Mouse (Mus musculus) retina, embryonic 14.5 days (tissue): ENCODE results near the gene Cdhr5.

Experiments
- DNase-seq: peaks from one replicate; pipeline ENCODE4 v3.0.0-alpha.2; 2015; ENCODE audit warnings: low spot score

Cdhr5 gene

DNA sequence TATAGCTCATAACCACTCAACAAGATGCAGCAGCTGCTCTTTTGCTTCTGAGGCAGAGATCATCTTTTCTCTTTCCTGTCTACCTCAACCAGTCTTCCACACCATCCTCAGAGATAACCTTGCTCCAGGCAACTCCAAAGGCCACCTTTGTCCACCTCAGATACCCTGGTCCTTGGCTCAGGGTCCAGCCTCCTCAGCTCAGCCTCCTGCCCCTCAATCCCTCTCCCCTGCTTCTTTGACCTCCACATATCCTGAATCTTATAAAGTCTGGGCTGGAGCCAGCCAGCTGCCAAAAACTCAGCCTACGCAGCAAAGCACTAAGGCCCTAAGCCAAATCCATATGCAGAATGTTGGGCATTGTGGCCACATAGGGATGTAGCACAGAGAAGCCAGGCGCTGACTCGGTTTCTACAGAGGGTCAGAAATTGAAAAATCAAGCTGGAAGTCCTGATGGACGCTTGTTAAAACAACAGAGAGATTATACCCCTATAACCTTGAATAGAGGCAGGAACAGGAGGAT, 53.8 kb downstream of the Cdhr5 start:
- DNase-seq, result no peak

DNA sequence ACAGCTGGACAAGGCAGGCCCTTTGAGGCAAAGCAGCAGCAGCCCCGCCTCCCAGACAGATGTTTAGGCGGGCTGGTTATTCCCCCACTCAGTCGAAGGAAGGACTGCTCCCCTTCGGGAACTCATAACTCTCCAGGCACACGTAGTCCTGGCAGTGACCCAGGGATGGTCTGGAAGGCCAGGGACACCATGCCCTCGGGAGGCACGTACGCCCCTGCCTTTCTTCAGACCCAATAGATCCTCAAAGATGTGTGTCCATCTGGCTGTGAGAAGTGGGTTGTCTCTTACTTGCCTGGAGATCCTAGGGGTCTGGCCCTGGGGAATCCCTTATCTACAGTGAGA, 54.5 kb downstream of the Cdhr5 start:
- no peak for DNase-seq

DNA sequence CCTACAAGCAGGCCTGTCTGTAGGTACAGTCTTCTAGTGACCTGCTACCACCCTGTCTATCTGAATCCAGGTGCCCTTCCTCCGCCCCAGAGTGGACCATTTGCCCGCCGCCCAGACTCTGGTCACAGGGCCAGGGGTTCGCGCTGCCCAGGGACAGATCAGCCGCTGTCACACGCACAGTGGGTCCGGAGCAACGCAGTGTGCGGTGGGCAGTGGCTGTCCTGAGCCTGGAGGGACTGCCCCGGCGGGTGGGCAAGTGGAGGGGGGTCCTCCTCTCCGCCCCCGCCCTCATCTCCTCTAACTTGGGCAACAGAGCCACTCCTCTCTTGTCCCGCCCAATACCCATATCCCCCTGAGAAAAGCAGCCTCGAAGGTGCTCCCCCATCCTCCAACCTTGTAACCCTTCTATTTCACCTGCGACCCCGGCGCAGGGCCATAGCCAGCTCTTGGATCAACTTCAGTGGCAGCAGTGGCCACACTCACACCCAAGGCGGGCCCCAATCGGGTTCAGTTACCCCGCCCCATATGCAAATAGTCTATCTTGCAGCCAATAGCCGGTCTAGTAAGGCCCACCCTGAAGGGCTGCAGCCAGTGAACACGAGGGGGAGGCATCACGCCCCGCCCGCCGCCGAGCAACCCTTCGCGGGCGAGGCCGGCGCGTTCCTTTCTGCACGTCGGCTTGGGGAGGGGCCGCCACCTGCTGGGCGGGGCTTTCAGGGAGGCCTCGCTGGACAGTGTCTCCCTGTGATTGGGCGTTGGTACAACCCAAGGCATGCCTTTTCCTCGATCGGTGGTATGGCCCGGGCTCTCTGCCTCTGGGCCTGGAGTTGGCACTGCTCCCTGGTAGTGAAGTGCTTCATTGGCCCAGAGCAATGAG, 55.1 kb downstream of the Cdhr5 start:
- DNase-seq, result peak; percentile 99

- no peak for DNase-seq
Observed at GRCm38 (mm10) chr7:141220377-141220776, 56.2 kb downstream of the Cdhr5 start.

DNA sequence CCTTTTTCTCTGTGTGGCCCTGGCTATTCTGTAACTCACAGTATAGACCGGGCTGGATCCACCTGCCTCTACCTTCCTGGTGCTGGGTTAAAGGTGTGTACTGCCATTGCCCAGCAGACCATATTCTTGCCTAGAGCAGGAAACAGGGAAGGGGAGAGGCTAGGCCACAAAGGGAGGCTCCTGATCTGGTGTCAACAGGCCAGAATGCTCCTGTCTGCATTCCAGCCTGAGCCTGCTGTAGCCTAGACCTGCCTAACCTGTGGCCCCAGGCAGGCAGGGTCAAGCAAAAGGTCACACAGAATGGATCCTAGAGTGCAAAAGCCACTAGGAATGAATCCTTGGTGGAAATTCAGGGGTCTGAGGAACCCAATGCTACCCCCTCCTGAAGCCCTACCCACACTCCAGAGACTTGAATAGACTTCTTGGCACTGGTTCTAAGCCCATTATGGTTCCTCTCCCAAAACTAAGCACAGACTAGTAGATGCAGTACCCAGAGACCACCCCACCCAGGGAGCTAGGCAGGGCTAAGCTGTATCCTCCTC, 57.0 kb downstream of the Cdhr5 start:
- no peak for DNase-seq
